Mouse (Mus musculus) small intestine, adult 2 months (tissue): ENCODE data around the gene Mfap3.

Source experiments
- CTCF ChIP-seq: fragments of 200-500 bp; IDR thresholded peaks from 2 replicates; pipeline ENCODE4 v1.5.1; 2012; ENCODE audit warnings: low read depth, mild to moderate bottlenecking, control low read depth, inconsistent platforms, low read length, moderate library complexity, mixed read lengths; ENCODE audit not compliant: insufficient replicate concordance, insufficient read length; ENCODE audit errors: extremely low read depth
- POLR2A ChIP-seq: fragments of 200-500 bp; IDR thresholded peaks from 2 replicates; pipeline ENCODE4 v1.6.1; 2012; ENCODE audit warnings: low read depth, mild to moderate bottlenecking, control low read depth, inconsistent platforms, low read length, moderate library complexity

- TF ChIP-seq POLR2A (no peak), CTCF (no peak)
These were observed 44.0 kb upstream of the Mfap3 start for GRCm38 (mm10) chr11:57474296-57474941.
